Mouse (Mus musculus): ENCODE results near the gene Chpf. TPM values are rescaled to one million over a fixed set of nuclear protein-coding genes. Genes with fewer than 3 reads are reported as not detected.

Gene Chpf
- total RNA-seq, 1 experiment from 2014 or later: 0.10 TPM

DNA sequence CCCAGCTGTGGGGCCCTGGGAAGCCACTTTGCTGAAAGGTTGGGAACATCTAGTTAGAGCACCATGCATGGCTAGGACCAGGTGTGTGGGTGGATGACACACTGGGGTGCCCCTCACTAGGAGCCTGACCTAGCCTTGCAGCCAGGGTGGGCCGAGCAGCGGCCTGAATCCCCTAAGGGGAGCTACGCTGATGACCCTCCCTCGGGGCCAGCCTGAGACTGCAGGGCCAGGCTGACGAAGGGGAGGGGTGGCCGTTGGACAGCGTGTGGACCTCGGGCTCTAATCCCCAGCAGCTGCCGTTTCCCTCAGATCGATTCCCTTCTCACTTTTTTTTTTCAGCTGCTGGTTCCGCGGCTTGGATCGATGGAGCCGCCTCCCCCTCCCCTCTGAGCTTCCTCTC lies 30.2 kb downstream of the Chpf start:
- ATAC-seq (replicated peaks in 1 of 2; ENCODE audit: insufficient read depth in 1 of 2, low FRiP score in 2 of 2, low TSS enrichment in 1 of 2, low read depth in 1 of 2, poor library complexity in 2 of 2, severe bottlenecking in 2 of 2): no peak

DNA sequence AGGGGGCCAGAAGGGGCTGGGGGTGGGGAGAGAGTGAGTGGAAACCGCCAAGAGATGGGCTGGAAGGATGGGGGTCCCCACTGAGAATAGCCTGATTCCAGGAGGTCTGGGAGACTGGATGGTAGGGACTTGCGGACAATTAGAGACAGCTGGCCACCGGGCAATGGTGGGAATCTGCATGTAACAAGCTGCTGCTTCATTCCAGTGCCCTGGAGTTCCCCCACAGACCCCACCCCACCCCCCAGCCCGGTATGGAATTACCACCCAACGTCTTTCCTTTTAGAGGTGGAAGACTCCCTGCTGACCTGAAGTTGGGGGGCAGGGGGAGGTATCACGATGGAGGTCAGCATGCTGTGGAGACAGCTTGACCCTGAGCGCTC lies 31.1 kb downstream of the Chpf start:
- no peak for ATAC-seq (replicated peaks in 1 of 2; ENCODE audit: insufficient read depth in 1 of 2, low FRiP score in 2 of 2, low TSS enrichment in 1 of 2, low read depth in 1 of 2, poor library complexity in 2 of 2, severe bottlenecking in 2 of 2)

DNA sequence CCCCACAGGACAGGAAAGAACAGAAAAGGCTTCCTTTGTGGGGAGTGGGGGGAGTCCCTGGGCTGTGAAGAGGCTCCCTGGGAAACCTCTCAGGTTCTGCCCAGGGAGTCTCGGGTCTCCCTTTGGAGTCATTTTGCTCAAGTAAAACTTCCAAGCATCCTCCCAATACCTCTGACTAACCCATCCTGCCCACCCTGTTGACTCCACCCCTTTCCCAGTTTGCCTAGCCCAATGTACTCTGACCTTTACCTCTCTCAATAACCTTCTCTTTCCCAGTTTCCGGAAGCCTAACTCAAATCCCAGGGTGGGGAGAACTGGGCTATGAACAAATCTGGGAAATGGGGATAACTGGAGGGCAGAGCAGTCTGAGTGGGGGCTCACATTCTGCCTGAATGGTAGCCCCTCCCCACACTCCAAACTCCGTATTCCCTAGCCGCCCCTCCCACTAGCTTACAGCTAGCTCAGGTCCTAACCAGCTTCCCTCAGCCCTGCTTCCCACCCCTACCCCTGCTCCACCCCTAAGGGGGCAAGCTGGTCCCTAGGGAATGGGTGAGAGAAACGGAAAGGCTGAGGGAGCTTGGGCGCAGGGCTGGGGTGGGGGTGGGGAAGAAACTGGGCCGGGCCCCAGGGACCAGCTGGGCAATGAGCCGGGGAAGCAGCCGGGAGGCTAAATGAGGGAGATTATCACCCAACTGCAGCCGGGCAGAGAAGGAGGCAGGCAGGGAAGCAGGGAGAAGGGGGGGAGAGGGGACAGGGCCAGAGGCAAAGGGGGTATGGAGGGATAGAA lies 31.6 kb downstream of the Chpf start:
- no peak for ATAC-seq (replicated peaks in 1 of 2; ENCODE audit: insufficient read depth in 1 of 2, low FRiP score in 2 of 2, low TSS enrichment in 1 of 2, low read depth in 1 of 2, poor library complexity in 2 of 2, severe bottlenecking in 2 of 2)

DNA sequence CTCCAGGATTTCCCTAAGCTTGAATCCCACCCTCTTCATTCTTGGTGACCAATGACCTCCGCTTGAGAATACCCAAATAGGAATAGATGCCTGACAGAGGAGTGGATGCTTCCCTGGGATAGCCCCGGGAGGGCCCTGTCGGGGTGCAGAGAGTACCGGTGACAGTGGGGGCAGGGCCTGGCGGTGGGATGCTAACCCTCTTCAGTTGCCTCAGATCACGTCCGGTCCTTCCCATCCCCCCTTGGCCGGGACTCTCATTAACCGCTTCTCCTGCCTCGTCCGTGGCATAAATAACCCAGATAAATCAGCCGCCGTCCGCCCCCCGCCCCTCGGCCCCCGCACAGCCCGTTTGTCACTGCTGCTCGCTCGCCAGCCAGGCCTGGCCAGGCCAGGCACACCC lies 32.5 kb downstream of the Chpf start:
- no peak for ATAC-seq (replicated peaks in 1 of 2; ENCODE audit: insufficient read depth in 1 of 2, low FRiP score in 2 of 2, low TSS enrichment in 1 of 2, low read depth in 1 of 2, poor library complexity in 2 of 2, severe bottlenecking in 2 of 2)

DNA sequence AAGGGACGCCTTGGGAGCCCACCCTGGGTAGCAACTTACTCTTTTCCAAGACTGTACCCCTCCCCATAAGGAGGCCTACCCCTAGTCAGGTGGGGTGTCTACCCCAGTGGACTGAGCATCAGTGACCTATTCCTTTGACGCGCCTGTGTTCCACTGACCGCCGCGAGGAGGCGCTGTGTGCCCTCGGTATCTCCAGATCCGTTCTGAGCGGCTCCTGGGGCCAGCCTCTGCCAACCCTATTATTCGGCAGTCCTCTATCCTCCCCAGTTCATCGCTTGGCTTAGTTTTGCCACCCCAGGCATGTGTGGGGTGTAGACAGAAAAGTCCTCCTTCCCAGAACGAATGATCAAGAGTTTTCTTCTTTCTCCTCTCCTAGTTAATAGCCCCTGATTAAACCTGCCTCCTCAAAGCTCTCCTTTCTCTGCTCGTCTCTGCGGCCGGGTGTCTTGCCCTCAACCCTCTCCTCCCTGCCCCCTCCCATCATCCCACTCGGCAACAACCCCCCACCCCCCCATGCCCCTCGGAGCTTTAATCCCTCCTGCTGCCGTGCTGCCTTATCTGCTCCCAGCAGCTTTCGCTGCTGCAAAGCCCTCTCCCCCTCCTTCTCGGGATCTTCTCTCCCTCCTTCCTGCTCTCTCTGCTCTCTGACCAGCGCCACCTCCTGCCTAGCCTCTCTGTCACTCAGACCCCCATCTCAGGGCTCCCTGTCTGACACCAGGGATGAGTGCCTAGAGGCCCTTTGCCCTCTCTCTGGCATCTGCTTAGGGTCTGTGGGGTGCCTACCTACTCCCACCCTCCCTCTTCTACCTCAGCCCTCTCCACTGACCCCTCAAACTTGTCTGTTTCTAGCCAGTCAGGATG lies 33.1 kb downstream of the Chpf start:
- ATAC-seq (replicated peaks in 1 of 2; ENCODE audit: insufficient read depth in 1 of 2, low FRiP score in 2 of 2, low TSS enrichment in 1 of 2, low read depth in 1 of 2, poor library complexity in 2 of 2, severe bottlenecking in 2 of 2): peak; percentile 52 to 70

DNA sequence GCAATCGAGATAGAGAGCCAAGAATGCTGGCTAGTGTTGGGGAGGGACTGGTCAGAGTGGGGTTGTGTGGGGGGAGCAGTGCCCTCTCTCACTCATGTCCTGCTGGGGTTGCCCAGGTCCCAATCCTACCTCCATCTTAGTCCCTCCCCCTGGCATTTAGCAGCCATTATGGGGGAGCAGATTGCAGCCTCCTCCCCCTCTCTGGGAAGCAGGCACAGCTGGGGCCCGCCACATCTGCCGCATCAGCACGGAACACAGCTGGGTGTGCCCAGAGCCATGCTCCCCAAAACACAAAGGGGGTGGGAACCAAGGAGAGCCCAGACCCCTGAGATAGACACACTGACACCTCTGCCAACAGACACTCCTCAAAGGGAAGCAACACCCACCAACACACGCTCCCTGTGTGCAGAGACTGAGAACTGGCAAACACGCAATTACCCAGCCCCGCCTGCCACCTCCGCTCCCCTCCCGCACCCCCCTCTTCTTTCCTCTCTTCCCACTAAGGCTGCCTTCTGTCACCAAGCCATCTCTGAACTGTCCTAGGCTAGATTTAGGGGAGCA lies 33.9 kb downstream of the Chpf start:
- ATAC-seq (replicated peaks in 1 of 2; ENCODE audit: insufficient read depth in 1 of 2, low FRiP score in 2 of 2, low TSS enrichment in 1 of 2, low read depth in 1 of 2, poor library complexity in 2 of 2, severe bottlenecking in 2 of 2): 0 out of 4 replicates have a peak, but pooled peaks of 1 of the 2 experiments have one; percentile 6

DNA sequence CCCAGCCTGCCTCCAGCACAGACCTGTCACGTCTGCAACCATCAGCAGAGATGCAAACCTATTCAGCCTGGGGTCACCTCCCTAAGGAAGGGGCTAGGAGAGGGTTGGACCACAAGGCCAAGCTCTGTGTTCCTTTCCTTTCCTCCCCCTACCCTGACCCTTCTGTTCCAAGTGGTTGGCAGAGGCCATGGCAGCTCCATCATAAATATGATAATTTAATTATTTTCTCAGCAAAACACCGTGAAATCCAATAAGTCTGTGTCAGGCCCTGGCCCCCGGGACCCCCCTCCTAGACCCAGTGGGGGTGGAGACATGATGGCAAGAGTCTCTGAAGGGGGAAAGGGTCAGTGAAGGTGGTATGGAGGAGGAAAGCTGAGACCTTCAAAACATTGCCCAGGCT lies 34.9 kb downstream of the Chpf start:
- ATAC-seq (replicated peaks in 1 of 2; ENCODE audit: insufficient read depth in 1 of 2, low FRiP score in 2 of 2, low TSS enrichment in 1 of 2, low read depth in 1 of 2, poor library complexity in 2 of 2, severe bottlenecking in 2 of 2): no peak

DNA sequence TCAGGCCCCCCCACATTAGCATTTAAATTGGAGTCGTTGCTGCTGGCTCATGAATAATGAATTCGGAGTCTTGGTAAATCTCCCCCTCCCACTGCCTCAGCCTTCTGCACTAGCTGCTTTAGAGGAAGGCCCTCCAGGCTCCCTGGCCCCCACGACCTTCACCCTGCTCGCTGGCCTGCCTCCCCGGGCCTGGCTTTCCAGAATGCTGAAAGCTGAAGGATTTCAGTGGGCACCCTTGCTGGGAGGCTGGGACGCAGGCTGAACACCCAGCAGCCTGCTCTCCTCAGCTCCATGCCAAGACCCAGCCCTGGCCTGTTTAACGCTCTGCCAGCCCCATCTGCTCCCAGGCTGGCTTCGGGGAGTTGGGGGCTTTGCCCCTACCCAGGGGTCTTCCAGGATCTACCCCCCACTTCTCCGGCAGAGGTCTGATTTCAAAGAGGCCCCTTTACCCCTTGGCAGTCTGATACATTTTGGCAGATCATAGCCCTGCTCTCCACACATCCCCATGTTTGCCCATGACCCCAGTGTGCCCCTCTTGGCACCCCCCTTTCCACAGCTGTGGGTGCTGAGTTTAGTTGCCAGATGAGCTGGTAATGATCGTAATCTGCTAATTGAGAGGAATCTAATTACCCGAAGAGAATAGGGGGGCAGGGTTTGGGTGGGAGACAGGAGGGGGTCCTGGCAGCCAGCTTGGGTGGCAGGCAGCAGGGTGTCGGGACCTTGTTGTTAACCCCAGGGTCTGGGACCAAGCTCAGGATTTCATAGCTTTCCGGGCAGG lies 35.7 kb downstream of the Chpf start:
- ATAC-seq (replicated peaks in 1 of 2; ENCODE audit: insufficient read depth in 1 of 2, low FRiP score in 2 of 2, low TSS enrichment in 1 of 2, low read depth in 1 of 2, poor library complexity in 2 of 2, severe bottlenecking in 2 of 2): no peak

DNA sequence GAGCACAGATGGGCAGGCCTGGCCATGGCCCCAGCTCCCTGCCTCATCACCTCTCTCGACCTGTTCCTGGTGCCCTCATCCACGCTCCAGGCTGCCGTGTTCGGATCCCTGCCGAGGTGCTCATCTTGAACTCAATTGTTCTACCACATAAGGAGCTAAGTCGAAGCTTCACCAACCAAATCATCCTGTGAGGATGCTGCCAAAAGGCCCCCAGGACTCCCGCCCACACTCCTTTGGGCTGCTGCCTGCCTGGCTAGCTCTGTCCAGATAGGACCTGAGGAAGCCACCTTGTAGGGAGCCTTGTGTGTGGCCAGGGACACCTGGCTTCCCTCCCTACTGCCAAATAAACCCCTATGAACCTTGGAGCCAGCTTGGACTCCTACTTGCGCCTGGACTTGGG lies 36.3 kb downstream of the Chpf start:
- no peak for ATAC-seq (replicated peaks in 1 of 2; ENCODE audit: insufficient read depth in 1 of 2, low FRiP score in 2 of 2, low TSS enrichment in 1 of 2, low read depth in 1 of 2, poor library complexity in 2 of 2, severe bottlenecking in 2 of 2)

DNA sequence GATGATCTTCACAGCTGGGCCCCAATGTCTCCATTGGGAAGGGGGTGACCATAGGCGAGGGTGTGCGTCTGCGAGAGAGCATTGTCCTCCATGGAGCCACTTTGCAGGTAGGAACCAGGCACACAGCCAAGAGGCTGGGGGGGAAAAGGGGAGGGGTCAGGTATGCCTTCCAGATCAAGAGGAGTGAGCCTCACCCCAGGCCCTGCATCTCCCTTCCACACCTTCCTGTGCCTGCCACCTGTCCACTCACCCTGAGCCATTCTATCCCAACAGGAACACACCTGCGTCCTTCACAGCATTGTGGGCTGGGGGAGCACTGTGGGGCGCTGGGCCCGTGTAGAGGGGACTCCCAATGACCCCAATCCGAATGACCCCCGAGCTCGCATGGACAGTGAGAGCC lies 36.9 kb downstream of the Chpf start:
- no peak for ATAC-seq (replicated peaks in 1 of 2; ENCODE audit: insufficient read depth in 1 of 2, low FRiP score in 2 of 2, low TSS enrichment in 1 of 2, low read depth in 1 of 2, poor library complexity in 2 of 2, severe bottlenecking in 2 of 2)

DNA sequence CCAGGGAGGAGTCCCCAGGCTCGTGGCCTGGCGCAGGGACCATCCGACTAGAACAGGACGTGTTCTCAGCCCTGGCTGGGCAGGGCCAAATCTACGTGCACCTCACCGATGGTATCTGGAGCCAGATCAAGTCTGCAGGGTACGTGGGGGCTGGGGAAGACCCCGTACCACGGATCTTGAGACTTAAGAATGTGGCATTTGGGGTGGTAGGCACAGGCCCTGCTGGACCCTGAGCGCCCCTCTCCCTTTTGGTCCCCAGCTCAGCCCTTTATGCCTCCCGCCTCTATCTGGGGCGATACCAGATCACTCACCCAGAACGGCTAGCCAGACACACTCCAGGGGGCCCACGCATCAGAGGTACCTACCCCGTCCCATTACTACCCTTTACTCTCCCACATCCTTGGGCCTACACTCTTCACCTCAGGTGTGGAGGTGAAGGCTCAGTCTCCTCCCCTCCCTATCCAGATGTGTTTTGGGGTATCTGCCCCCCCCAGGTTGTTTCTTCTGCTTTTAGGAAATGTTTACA lies 37.6 kb downstream of the Chpf start:
- ATAC-seq (replicated peaks in 1 of 2; ENCODE audit: insufficient read depth in 1 of 2, low FRiP score in 2 of 2, low TSS enrichment in 1 of 2, low read depth in 1 of 2, poor library complexity in 2 of 2, severe bottlenecking in 2 of 2): no peak

DNA sequence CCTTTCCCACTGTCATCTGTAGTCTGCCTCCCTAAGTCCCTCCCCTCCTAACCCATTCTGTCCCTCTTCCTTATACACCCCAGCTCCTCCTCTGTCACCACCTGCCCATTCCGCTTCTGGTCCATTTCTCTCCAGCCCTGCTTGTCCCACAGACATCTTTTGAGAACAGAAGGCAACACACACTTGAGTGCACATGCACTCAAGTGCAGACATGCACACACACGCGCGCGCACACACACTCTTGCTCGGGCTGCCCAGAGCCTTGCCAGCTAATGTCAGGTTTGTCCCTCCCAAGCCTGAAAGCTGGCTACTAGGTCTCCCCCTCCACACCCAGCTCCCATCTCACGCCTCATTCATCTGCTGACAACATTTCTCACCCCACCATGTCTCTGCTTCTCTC lies 38.4 kb downstream of the Chpf start:
- ATAC-seq (replicated peaks in 1 of 2; ENCODE audit: insufficient read depth in 1 of 2, low FRiP score in 2 of 2, low TSS enrichment in 1 of 2, low read depth in 1 of 2, poor library complexity in 2 of 2, severe bottlenecking in 2 of 2): no peak

DNA sequence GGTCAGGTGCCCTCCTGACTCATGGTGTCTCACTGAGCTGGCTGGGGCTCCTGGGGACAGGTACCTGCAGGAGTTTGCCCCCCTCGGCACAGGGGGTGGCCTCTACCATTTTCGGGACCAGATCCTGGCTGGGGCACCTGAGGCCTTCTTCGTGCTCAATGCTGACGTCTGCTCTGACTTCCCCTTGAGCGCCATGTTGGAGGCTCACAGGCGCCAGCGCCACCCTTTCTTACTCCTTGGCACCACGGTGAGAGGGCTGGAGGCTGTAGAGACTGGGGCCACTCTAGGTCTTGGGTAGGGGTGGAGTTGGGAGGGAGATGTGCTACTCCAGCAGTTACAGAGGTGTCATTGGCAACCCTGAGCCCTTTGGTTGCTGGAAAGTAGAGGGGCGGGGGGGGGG lies 40.3 kb downstream of the Chpf start:
- ATAC-seq (replicated peaks in 1 of 2; ENCODE audit: insufficient read depth in 1 of 2, low FRiP score in 2 of 2, low TSS enrichment in 1 of 2, low read depth in 1 of 2, poor library complexity in 2 of 2, severe bottlenecking in 2 of 2): no peak

DNA sequence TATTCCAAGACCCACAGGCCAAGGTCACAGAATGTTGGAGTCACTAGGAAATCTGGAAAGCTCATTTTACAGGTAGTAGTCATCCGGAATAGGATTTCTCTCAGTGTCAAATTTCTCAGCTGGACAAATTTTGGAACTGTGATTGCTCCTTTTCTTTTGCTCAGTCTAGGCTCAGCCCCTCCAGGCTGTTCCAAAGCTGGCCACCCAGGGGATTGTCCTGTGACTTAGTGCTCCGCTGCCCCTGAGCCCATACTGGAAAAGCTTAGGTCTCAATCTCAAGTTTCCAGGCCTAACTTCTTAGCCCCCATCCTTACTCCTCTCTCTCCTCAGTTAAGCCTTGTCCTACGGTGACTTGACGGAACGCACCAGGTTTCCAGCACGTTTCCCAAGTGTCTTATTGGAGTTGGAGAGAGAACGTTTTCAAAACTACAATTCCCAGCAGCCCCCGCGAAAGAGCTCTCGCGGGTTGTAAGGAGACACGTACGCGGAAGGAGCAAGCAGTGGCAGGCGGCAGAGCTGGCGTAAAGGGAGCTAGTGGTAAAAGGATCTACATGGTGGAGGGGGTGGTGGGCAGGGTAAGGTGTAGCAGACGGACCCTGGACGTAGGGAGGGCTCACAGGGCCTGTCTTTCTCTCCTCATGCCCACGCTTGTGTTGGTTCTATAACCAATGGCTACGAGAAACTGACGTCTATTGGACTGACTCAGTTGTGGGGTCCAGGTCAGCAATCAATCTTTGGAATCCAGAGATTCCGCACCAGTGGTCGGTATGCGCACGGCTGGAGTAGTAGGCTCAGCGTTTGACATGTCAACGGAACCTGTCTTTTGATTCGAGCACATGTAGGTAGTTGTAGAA lies 43.4 kb downstream of the Chpf start, which contains the start of gene Gmppa:
Gene Gmppa (plus strand): TSS at position 456 of the 854 bp plus-strand sequence.
- peak; percentile 94 to 97 for ATAC-seq (replicated peaks in 1 of 2; ENCODE audit: insufficient read depth in 1 of 2, low FRiP score in 2 of 2, low TSS enrichment in 1 of 2, low read depth in 1 of 2, poor library complexity in 2 of 2, severe bottlenecking in 2 of 2)

DNA sequence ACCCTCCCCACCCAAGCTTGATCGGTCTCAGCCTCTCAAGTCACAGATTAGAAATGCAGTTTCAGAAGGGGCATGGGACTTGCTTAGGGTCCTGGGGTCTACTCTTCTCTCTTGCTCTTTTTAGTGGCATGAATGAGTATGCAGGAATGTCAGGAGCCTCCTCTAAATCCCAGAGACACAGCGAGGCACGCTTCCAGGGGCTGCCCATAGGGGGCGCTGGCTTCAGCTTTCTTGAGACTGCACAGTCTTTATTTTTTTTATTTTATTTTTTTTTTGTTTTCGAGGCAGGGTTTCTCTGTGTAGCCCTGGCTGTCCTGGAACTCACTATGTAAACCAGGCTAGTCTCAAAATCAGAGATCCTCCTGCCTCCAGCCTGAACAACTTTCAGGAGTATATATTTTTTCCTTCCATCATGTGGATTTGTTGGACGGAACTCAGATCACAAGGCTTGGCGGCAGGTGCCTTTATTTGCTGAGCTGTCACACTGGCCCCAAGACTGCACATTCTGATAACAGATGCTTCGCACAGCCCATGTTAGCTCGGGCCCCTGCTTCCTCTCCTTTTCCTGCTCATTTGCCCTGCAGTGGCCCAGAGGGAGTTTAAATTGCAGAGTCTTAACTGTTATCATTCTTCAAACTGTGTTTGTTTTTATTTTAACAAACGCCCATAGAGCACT lies 53.2 kb downstream of the Chpf start:
- no peak for ATAC-seq (replicated peaks in 1 of 2; ENCODE audit: insufficient read depth in 1 of 2, low FRiP score in 2 of 2, low TSS enrichment in 1 of 2, low read depth in 1 of 2, poor library complexity in 2 of 2, severe bottlenecking in 2 of 2)
